Mouse (Mus musculus) liver, postnatal 0 days (tissue): ENCODE data around the gene Scube3.

Experiments used
- CTCF ChIP-seq: sonication (generic); IDR thresholded peaks from 2 replicates; pipeline ENCODE4 v1.5.1; 2016; ENCODE audit warnings: antibody characterized with exemption, low read depth
- EP300 ChIP-seq: IDR thresholded peaks from 2 replicates; pipeline ENCODE4 v1.6.1; 2016; ENCODE audit warnings: antibody characterized with exemption, low read depth, mild to moderate bottlenecking

GRCm38 (mm10) chr17:28142700-28143610, 1.0 kb downstream of the Scube3 start:
- no peak for TF ChIP-seq CTCF
- no peak for TF ChIP-seq EP300
